Mouse (Mus musculus) left cerebral cortex, postnatal 14 days (tissue): Measurements from ENCODE around the gene Trim60. TPM values are rescaled to one million over a fixed set of nuclear protein-coding genes. Genes with fewer than 3 reads are reported as not detected.

Source experiments
- DNase-seq, 2 experiments: peaks; one replicate each; pipeline ENCODE4 v3.0.0; 2021 to 2022; ENCODE audit warnings: low spot score in 2 of 2, mixed read lengths in 1 of 2
- intact Hi-C: fragments of 180-260 bp; cut with DNase I; formaldehyde crosslinking; loops from one replicate; pipeline ENCODE4 v1.15.1; 2025
- long read RNA-seq, 2 experiments: library from polyadenylated mRNA; stranded (forward); transcript quantifications; one replicate each; pipeline ENCODE4 v2.0.0; 2021
- total RNA-seq, 2 experiments: library from RNA; stranded (reverse); gene quantifications; 2 replicates each; pipeline ENCODE4 v1.2.3; 2021

Trim60 gene
- not detected for total RNA-seq
- long read RNA-seq, experiment 1: 0 reads
- long read RNA-seq, experiment 2: 0 reads

DNA sequence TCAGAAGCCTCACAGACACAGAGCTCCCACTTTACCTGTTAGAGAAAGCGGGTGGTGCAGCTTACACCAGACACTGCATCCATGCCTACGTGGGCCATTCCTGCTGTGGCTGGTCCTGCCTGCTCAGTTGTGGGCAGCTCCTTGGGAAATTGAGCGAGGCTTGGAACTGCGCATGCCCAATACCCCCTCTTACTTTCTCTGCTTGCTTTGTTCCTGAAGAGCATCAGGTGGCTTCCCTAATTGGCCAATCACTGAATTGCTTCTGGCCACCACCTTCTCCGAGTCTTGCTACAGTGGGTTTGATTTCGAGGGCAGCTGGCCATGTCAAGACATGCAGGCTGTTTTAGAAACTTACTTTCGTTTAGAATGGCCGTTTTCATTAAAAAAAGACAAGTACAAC is at the start of gene Trim60, which contains the start of gene Trim61:
Gene Trim60, minus strand, starts transcription at position 162 of the 400 bp plus-strand sequence.
Gene Trim61, minus strand, starts transcription at position 101 of the 400 bp plus-strand sequence.
- intact Hi-C loops: no loop called here
- no peak for DNase-seq

DNA sequence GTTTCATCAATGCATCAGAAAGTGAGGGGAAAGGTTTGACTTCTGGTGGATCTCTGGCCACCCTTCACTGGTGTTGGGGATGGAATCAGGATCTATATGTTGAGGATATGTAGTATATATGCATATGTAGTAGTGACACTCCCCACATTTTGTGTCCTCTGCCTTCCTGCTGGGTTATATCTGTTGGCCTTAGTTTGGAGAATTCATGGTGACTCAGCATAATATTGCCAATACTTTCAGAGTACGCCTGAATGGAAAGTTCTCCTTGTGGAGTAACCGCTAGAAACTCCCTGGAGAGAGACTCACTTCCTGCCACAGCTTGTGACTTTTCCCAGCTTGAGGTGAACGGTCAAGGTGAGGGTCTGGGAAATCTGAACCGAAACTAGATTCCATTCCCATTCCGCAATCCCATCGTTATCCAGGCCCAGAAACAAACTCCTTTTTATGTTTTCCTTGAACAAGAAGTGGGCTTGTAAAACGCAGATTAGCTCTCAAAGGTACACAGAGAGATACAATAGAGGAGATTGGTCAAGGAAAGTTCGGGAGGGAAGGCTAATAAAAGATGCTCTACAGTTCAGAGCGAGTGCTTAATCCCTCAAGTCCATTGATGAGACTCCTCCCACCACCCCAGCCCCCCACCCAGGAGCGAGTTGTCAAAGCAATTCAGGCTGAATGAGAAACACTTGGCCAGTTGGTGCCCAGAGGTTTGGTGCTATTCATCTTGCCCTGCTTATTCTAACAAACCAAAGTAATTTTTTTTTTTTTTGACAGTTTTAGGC is 49.5 kb upstream of the Trim60 start:
- no peak for DNase-seq
- intact Hi-C loops: no loop called here

DNA sequence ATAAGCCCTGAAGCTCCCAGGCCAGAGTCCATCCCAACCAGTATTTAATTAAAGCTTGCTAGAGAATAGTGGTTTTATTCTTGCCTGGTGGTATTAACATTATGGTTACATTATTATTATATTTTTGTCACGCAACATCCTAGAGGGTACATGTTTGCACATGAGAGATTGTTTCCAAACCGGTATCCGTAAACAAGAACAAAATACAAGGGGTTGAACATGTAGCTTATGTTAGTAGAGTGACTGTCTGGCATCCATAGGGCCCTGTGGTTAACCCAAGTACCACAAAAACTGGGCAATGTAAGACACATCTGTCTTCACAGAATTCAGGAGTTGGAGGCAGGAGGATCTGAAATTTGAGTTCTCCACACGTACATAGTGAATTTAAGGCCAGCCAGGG is 48.6 kb upstream of the Trim60 start:
- DNase-seq: no peak
- intact Hi-C loops: no loop called here

DNA sequence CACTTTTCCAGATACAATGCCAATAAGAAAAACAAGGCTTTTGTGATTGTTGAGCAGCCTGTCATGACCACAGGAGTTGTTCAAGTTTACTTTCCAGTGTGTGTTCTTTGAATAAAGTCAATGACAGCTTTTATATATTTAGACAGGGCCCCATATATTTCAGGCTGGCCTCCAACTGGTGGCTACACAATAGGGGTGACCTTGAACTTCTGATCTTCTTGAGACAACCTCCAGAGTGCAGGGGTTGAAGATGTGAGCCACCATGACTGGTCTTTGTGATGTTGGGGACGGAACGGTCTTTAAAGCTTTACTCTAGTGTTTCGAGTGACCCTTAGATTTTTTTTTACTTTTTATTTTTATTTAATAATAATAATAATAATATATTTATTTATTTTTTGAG is 47.2 kb upstream of the Trim60 start:
- intact Hi-C loops: no loop called here
- no peak for DNase-seq

DNA sequence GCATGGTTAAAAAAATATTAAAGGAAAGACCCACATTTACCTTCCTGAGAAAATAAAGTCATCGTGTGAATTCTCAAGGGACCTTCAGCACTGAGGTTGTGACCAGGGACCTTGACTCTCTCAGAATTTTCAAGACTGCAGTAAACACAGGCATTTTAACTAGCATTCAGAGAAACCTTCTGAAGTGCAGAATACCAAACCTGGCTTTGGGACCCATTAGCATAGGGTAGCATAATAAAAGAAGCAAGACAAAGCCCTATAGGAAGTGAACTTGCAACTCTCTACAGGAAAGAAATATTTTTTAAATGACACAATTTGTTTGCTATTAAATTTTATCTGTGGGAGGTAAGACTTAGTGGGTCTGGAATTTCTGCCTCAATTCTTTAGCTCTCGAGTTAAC is 45.7 kb upstream of the Trim60 start:
- intact Hi-C loops: no loop called here
- DNase-seq: no peak

DNA sequence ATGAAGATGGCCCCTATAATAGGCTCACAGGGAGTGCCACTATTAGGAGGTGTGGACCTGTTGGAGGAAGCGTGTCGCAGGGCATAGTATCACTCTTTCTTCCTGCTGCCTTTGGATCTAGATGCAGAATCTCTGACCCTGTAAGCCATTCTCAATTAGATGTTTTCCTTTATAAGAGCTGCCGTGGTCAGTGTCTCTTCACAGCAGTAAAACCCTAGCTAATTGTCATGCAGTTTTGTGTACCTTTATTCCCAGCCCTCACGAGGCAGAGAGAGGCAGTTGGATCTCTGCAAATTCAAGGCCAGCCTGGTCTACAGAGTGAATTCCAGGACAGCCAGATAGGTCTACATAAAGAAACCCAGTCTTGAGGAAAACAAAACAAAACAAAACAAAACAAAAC is 43.8 kb upstream of the Trim60 start:
- DNase-seq: no peak
- intact Hi-C loops: no loop called here

DNA sequence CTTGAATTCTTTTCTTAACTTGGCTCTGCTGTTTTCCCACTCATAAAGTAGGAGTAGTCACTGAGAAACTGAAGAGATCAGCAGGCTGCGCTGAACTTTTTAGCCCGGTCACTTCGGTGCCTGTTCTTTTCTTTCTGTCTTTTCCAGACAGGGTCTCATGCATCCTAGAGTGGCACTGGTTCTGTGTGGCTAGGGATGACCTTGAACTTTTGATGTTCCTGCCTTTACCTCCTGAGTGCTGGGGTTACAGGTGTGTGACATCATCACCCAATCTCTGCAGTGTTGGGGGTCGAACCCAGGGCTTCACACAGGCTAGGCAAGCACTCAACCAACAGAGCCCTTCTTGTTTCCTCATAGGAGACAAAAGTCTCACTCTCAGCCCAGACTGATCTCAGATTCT is 38.3 kb upstream of the Trim60 start:
- intact Hi-C loops: no loop called here
- DNase-seq: no peak

DNA sequence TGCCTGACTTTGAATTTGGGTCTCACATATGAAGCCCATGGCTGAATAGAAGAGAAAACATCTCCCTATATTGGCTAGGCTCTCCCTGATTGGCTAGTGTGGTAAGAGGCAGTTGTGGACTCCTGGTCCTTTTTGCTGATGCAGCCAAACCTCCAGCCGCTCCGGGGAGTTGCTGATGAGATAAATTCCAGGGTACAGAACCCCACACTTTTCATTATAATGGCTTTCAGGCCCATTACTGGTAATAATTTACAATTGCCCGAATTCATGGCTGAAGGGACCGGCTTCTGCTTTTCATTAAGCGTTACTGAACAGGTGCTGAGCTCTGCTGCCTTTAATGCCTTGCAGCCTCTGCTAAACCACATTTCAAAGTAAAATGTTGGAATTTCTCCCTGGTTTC is 35.6 kb upstream of the Trim60 start:
- no peak for DNase-seq
- intact Hi-C loops: no loop called here

DNA sequence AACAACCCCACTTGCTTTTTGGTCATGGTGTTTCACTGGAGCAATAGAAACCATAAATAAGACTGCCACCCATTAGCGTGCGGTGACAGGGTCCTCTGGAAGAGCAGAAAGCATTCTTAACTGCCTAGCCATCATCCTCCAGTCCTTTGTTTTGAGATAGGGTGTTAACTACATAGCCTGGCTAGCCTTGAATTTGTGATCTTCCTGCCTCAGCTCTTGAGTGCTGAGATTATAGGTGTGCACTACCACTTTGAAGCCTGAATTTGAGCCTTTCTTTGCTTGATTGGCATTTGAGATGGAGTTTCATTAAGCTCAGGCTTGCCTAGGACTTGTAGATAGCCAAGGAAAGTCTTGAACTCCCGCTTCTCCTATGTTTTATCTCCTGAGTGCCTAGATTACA is 35.2 kb upstream of the Trim60 start:
- DNase-seq: no peak
- intact Hi-C loops: no loop called here

DNA sequence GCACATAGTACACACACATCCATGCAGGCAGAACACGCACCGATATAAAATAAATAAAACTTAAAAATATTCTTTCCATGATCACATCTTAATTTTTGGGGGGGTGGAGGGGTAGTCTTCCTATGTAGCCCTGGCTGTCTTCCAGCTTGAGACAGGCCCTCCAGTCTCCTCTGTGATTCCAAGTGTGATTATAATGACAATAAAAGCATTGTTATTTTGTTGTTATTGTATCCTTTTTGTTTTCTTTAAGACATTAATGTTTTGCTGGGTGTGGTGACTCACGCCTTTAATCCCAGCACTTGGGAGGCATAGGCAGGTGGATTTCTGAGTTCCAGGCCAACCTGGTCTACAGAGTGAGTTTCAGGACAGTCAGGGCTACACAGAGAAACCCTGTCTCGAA is 29.4 kb upstream of the Trim60 start:
- intact Hi-C loops: no loop called here
- no peak for DNase-seq

DNA sequence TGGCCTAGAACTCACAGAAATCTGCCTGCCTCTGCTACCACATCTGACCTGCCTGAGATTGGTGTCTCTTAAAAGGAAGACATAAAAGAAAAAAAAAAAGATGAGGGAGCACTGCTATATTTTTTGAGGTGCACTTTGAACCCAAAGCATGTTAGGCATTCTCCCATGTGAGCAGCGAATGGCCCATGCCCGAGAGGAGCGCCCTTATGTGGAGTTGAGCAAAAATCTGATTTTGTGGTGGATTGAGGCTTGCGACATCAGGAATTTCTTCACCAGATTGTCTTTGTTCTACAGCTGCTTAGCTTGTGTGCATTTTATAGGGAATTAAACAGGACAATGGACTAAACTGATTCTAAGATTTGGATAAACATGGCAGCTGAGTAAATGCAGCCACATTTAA is 28.8 kb upstream of the Trim60 start:
- DNase-seq: no peak
- intact Hi-C loops: no loop called here

DNA sequence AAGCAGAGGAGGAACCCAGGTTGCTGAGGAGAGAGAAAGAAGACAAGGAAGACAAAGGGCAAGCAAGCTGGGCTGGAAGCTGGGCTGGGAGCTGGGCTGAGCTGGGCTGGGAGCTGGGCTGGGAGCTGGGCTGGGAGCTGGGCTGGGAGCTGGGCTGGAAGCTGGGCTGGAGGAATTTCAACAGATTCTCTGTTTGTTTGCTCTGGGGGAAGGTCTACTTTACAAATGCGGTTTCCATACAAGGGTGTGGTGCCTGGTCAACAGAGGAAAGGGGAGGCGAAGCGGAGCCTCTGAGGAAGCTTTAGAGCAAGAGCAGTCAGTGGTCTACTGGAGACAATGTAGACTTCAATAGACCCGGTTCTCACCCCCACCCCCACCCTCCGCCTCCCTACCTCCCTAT is 28.2 kb upstream of the Trim60 start:
- no peak for DNase-seq
- intact Hi-C loops: no loop called here

DNA sequence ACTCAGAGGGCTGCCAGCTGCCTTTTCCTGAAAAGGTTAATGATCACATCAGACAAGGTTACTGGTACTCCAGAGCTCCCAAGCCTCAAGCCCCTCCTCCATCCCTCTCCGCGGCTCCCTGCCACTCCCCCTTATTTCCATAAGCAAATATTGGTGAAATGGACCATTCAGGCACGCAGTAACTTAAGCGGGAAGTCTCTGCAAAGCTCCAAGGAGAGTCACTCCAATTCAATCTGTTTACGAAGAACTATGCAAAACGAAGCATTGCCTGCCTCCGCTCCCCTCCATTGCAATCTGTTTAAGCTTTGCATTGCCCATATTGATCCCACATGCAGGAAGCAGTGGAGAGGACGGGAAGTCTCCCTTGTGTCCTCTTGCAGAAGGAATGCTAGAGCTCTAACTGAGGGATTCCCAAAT is 18.7 kb upstream of the Trim60 start, which contains the start of gene Apela:
Gene Apela, minus strand, starts transcription at position 220 of the 417 bp plus-strand sequence.
- DNase-seq: peak in 1 of 2 experiments; percentile 2
- intact Hi-C loops: no loop called here

DNA sequence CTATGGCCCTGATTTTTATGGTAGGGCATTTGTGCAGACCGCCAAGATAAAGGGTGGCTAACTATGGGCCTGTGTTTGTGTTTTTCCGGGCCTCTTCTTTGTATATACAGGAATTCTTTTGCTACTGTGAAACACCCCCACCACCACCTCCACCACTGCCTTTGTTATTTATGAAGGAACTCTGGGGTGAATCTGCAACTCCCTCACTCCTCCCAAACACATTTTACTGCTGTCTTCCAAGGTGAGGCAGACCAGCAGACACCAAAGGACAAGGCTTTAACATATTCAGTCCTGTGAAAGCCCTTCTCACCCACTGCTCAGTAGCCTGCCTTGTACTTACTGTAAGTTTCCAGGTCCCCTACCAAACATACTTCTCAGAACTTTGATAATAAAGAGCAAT is 15.8 kb upstream of the Trim60 start:
- DNase-seq: no peak

DNA sequence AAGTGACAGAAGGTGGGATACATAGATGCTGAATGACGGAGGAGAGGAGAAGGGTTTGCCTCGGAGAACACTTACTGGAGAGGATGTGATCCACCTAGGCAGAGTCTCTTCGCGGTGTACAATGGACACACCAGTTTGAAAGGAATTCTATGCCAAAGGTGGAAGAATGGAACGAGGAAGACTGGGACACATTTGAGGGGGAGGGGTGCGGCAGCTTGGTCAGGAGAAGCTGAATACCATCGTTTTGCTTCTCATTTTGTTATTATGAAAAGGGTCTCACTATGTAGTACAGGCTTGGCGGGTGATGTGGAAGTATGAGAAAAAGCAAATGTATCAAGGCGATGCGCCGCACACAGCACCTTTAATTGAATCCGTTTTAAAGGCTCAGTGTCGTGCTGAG is 14.7 kb upstream of the Trim60 start:
- DNase-seq: no peak
- intact Hi-C loops: no loop called here

More for the DNA sequence above, 15.8 kb upstream of the Trim60 start:
- intact Hi-C loops: no loop called here

DNA sequence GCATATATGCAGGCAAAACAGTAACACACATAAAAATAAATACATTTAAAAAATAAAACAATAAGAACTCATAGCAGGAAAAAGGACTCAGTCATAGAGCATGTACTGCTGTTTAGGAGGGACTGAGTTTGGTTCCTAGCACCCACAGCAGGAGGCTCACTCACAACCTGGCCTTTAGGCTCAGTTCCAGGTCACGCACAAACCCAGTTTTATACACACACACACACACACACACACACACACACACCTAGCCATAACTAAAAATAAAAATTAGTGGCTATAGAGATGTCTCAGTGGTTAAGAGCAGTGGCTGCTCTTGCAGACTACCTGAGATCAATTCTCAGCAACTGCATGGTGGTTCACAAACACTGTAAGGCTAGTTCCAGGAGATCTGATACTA is 13.7 kb upstream of the Trim60 start:
- DNase-seq: no peak
- intact Hi-C loops: no loop called here

DNA sequence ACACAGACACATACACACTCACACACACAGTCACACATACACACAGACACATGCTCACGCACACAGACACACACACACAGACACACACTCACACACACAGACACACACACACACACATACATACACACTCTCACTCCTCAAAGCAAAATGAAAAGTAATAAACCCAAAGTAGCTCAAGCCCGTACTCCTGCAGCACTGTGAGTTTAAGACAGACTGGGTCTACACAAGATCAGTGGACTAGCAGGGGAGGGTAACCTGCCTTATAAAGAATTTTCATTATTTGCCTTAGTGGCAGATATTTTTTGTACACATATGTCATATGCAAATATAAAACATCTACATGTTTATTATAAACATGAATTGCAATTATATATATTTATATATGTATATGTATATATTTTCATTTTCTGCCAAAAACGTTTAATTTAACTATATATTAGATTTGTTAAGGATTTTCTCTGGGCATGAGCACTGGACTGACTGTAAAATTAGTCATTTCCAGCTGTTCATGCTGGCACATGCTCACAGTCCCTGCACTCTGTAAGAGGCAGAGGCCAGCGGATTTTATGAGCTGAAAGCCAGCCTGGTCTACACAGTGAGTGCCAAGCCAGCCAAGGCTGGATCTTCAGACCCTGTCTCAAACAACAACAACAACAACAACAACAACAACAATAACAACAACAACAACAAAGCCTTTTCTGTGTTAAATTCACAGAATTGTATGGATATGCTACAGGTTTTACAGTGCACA is 12.5 kb upstream of the Trim60 start:
- intact Hi-C loops: no loop called here
- no peak for DNase-seq

DNA sequence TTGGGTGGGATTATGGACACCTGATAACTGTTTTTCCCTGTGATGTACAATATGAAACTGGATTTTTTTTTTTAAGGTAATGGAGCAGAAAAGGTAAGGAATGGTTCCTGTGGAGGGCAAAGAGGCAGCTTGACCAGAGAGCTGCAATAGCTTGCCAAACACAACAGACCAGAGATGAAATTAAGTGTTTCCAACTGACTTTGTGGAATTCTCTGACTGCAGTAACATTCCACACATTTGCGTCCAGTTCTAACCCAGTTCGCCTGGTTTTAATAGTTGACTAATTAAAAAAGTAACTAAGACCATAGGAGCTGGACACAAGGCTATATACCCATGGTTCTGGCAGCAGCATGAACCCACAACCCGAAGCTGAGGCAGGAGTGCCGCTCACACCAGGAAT is 11.4 kb upstream of the Trim60 start:
- no peak for DNase-seq
- intact Hi-C loops: no loop called here

DNA sequence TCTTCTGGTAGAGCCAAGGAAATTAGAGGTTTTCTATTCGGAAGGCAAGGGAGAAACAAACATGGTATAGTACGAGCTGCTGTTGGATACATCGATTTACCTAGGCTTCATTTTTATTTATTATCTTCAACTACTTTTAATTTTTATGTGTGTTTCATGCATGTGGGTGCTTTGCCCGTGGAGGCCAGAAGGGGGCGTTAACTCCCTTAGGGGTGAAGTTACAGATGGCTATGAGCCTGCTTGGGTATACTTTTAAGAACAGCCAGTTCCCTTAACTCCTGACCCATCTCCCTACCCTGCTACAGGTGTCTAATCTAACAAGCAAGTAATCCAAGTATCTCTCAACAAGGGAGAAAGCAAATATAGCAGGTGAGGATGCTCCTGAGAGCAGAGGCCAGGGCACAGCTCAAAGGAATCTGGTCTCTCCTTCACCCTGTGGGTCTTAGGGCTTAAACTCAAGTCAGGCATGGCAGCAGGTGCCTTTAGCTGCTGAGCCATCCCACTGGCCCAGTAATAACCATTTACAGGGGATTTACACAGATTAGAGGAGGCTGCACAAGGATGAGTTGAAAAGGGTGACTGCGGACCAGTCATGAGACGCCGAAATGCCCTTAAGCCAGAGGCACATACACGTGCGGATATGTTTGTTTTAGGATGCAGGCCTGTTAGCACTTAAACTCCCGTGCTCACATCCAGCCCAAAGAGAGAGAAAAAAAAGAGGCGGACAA is 10.7 kb upstream of the Trim60 start:
- intact Hi-C loops: no loop called here
- DNase-seq: no peak

DNA sequence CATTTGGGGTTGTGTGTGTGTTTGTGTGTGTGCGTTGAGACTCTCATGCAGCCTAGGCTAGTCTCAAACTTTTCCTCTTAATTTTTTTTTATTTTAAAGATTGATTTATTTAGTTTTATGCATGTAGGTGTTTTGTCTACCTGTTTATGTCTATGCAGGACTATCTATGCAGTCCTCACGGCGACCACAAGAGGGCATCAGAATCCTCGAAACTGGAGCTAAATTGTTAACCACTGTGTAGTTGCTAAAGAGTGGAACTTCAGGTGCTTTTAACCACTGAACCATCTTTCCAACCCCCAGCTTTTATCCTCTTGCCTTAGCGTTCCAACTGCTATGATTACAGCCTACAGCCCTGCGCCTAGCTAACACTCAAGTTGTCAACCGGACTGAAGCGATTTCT is 4.1 kb upstream of the Trim60 start:
- intact Hi-C loops: loop anchor here (1.0 kb wide), 1 partner anchor 88 kb away; no protein-coding TSS in a partner anchor
- peak; percentile 64 to 81 for DNase-seq
